Mouse (Mus musculus) midbrain, embryonic 15.5 days (tissue): Measurements from ENCODE around the gene Musk. TPM values are rescaled to one million over a fixed set of nuclear protein-coding genes. Genes with fewer than 3 reads are reported as not detected.

Experiments used
- ATAC-seq: fragments of 200-750 bp; cut with Nextera tagmentation; replicated peaks from 2 replicates; pipeline ENCODE4 v1.8.0; 2017; ENCODE audit warnings: moderate TSS enrichment
- H3K27ac ChIP-seq: fragments of 300-500 bp; sonication (generic); 2 replicates; pipeline ENCODE4 v1.5.1; 2015; ENCODE audit warnings: mild to moderate bottlenecking, inconsistent platforms
- H3K27me3 ChIP-seq: fragments of 300-500 bp; sonication (generic); replicated peaks from 2 replicates; pipeline ENCODE4 v1.6.1; 2015; ENCODE audit warnings: inconsistent platforms
- H3K36me3 ChIP-seq: fragments of 300-500 bp; sonication (generic); replicated peaks from 2 replicates; pipeline ENCODE4 v1.6.1; 2015; ENCODE audit warnings: inconsistent platforms
- H3K4me1 ChIP-seq: fragments of 300-500 bp; sonication (generic); 2 replicates; pipeline ENCODE4 v1.6.1; 2015; ENCODE audit warnings: inconsistent platforms
- H3K4me2 ChIP-seq: fragments of 300-500 bp; sonication (generic); 2 replicates; pipeline ENCODE4 v1.6.1; 2015; ENCODE audit warnings: inconsistent platforms, mild to moderate bottlenecking, moderate library complexity
- H3K4me3 ChIP-seq: fragments of 300-500 bp; sonication (generic); 2 replicates; pipeline ENCODE4 v1.5.1; 2015; ENCODE audit warnings: mild to moderate bottlenecking, inconsistent platforms
- H3K9ac ChIP-seq: fragments of 300-500 bp; sonication (generic); 2 replicates; pipeline ENCODE4 v1.6.1; 2015; ENCODE audit warnings: mild to moderate bottlenecking, inconsistent platforms
- H3K9me3 ChIP-seq: fragments of 300-500 bp; sonication (generic); 2 replicates; pipeline ENCODE4 v1.6.1; 2016; ENCODE audit warnings: inconsistent platforms
- WGBS: fragments of 180-500 bp; shearing (Covaris S2); methylation state at CpG from one replicate; pipeline ENCODE4 v1.1.7; 2015; ENCODE audit warnings: mixed read lengths; 5-methylcytosine and 5-hydroxymethylcytosine counted together
- polyA plus RNA-seq: library from polyadenylated mRNA; unstranded; fragments of >200 nt; fragmentation: Nextera tagmentation; extraction: Ambion mirVana; gene quantifications from 2 replicates; pipeline ENCODE4 v1.2.1, GENCODE M21; 2015

The Musk gene
- polyA plus RNA-seq, 1 experiment from 2014 or later, result not detected

DNA sequence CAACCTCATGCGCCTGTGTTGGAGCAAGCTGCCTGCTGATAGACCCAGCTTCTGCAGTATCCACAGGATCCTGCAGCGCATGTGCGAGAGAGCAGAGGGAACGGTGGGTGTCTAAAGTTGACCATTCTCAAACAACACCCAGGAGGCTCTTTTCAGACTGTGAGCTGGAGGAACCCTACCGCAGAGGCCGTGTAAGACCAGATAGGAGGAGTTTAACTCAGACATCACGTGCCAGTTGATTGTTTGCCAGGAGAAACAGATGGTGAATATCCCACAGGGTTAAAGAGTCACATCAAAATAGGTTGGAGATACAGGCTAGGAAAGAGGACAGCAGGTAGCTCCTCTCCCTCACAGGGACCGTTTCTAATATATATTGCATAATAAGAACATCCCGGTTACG is 87.8 kb downstream of the Musk start:
- no peak for ATAC-seq
- Histone ChIP-seq H3K27ac (no peak overlapping the region), H3K4me1 (no peaks in the 10 kb centered on the region), H3K9ac (no peak overlapping the region), H3K9me3 (no peaks in the 10 kb centered on the region), H3K4me3 (no peak overlapping the region), H3K27me3 (no peaks in the 10 kb centered on the region), H3K4me2 (no peak overlapping the region), H3K36me3 (no peaks in the 10 kb centered on the region)
- WGBS, result 88% methylated on average over 10 of the region's 10 CpGs

DNA sequence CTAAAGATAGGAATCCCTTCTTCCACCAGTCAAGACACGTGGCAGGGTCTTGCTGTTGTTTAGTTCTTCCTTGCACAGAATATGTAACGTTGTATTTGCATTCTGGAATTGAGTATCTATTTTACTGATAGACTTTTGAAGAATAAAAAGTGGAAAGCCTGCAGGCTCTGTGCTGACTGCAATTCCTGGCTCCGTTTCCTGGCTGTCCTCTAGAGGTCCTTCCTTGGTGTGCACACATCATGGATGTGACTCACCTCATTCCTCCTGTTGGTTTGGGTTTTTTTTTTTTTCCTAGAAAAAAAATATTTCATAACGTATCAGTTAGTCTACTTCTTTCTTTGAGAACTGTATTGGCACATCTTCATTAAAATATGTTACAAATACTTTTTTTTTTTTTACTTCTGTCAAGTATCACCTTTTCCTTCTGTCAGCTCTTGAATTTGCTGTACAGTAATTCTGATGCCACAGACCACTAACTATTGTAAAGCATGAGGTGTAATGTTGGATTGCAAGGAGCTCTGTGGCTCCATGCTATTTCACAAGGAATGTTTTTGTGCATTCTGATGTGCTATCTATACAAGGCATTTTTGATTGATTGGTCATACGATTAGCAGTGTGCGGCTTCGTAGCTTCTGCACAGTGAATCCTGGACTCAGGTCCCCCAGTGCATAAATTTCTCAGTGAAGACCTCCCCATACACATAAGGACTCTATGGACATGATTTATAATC is 88.5 kb downstream of the Musk start:
- no peak overlapping the region for H3K4me3 ChIP-seq
- no peak overlapping the region for H3K9ac ChIP-seq
- 87% methylated on average over 7 of the region's 7 CpGs for whole genome bisulfite sequencing
- H3K27me3 ChIP-seq, result no peaks in the 10 kb centered on the region
- H3K36me3 ChIP-seq, result no peaks in the 10 kb centered on the region
- H3K4me2 ChIP-seq, result no peak overlapping the region
- H3K9me3 ChIP-seq, result no peaks in the 10 kb centered on the region
- H3K4me1 ChIP-seq, result no peaks in the 10 kb centered on the region
- no peak overlapping the region for H3K27ac ChIP-seq
- ATAC-seq, result no peak

DNA sequence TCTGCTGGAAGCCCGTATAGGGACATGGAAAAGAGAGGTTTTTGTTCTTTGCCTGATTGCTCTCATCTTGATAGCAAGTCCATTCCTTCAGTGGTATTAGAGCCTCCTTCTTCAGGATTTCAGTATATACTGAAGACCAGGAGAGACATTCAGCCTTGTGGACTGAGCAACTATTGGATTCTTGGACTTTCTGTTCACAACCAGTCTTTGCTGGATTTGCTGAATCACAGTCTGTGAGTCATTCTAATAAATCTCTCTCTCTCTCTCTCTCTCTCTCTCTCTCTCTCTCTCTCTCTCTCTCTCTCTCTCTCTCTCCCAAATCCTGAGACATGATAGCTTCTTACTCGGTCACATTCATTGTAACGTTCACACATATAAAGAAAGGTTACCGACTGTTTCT is 93.4 kb downstream of the Musk start:
- H3K4me1 ChIP-seq, result no peaks in the 10 kb centered on the region
- no peak for ATAC-seq
- 93% methylated on average over 4 of the region's 4 CpGs for WGBS
- H3K4me3 ChIP-seq, result no peak overlapping the region
- no peaks in the 10 kb centered on the region for H3K36me3 ChIP-seq
- no peak overlapping the region for H3K4me2 ChIP-seq
- no peaks in the 10 kb centered on the region for H3K9me3 ChIP-seq
- no peaks in the 10 kb centered on the region for H3K27me3 ChIP-seq
- no peak overlapping the region for H3K27ac ChIP-seq
- H3K9ac ChIP-seq, result no peak overlapping the region

GRCm38 (mm10) chr4:58400861-58401341 is 115.1 kb downstream of the Musk start:
- no peak for ATAC-seq
- H3K9ac ChIP-seq, result no peak overlapping the region
- no peaks in the 10 kb centered on the region for H3K4me1 ChIP-seq
- H3K4me2 ChIP-seq, result no peak overlapping the region
- no peaks in the 10 kb centered on the region for H3K27me3 ChIP-seq
- H3K36me3 ChIP-seq, result no peaks in the 10 kb centered on the region
- H3K27ac ChIP-seq, result no peak overlapping the region
- no peak overlapping the region for H3K4me3 ChIP-seq
- no peaks in the 10 kb centered on the region for H3K9me3 ChIP-seq
- 87% methylated on average over 12 of the region's 12 CpGs for WGBS

GRCm38 (mm10) chr4:58401973-58402501 is 116.3 kb downstream of the Musk start:
- Histone ChIP-seq H3K4me1 (no peaks in the 10 kb centered on the region), H3K27me3 (no peaks in the 10 kb centered on the region), H3K4me2 (no peak overlapping the region), H3K36me3 (no peaks in the 10 kb centered on the region), H3K4me3 (no peak overlapping the region), H3K9me3 (no peaks in the 10 kb centered on the region), H3K9ac (no peak overlapping the region), H3K27ac (no peak overlapping the region)
- 78% methylated on average over 4 of the region's 4 CpGs for WGBS
- ATAC-seq, result no peak

GRCm38 (mm10) chr4:58413188-58414185 is 127.7 kb downstream of the Musk start:
- ATAC-seq, result no peak
- H3K27me3 ChIP-seq, result no peaks in the 10 kb centered on the region
- no peaks in the 10 kb centered on the region for H3K36me3 ChIP-seq
- H3K4me2 ChIP-seq, result no peak overlapping the region
- no peak overlapping the region for H3K4me3 ChIP-seq
- no peak overlapping the region for H3K9ac ChIP-seq
- no peaks in the 10 kb centered on the region for H3K4me1 ChIP-seq
- no peaks in the 10 kb centered on the region for H3K9me3 ChIP-seq
- H3K27ac ChIP-seq, result no peak overlapping the region
- WGBS, result 79% methylated on average over 13 of the region's 13 CpGs

GRCm38 (mm10) chr4:58415537-58415936 is 129.8 kb downstream of the Musk start:
- 90% methylated on average over 3 of the region's 3 CpGs for WGBS
- Histone ChIP-seq H3K4me1 (no peaks in the 10 kb centered on the region), H3K4me3 (no peak overlapping the region), H3K27ac (no peak overlapping the region), H3K27me3 (no peaks in the 10 kb centered on the region), H3K4me2 (no peak overlapping the region), H3K9ac (no peak overlapping the region), H3K9me3 (no peaks in the 10 kb centered on the region), H3K36me3 (no peaks in the 10 kb centered on the region)
- ATAC-seq, result no peak

- Histone ChIP-seq H3K4me3 (no peak overlapping the region), H3K4me2 (no peak overlapping the region), H3K27ac (no peak overlapping the region), H3K9ac (no peak overlapping the region), H3K9me3 (no peaks in the 10 kb centered on the region), H3K36me3 (no peaks in the 10 kb centered on the region), H3K4me1 (no peaks in the 10 kb centered on the region), H3K27me3 (no peaks in the 10 kb centered on the region)
- 80% methylated on average over 4 of the region's 4 CpGs for WGBS
- ATAC-seq, result no peak
Measured at GRCm38 (mm10) chr4:58417319-58417718, 131.6 kb downstream of the Musk start.

- H3K4me3 ChIP-seq, result no peak overlapping the region
- H3K27me3 ChIP-seq, result no peaks in the 10 kb centered on the region
- H3K36me3 ChIP-seq, result no peaks in the 10 kb centered on the region
- WGBS, result 54% methylated on average over 5 of the region's 5 CpGs
- H3K27ac ChIP-seq, result no peak overlapping the region
- no peaks in the 10 kb centered on the region for H3K4me1 ChIP-seq
- H3K9ac ChIP-seq, result no peak overlapping the region
- no peak overlapping the region for H3K4me2 ChIP-seq
- no peaks in the 10 kb centered on the region for H3K9me3 ChIP-seq
- ATAC-seq, result no peak
Measured at GRCm38 (mm10) chr4:58419225-58419624, 133.5 kb downstream of the Musk start.

GRCm38 (mm10) chr4:58423276-58423930 is 137.6 kb downstream of the Musk start:
- 81% methylated on average over 9 of the region's 9 CpGs for WGBS
- Histone ChIP-seq H3K9me3 (no peaks in the 10 kb centered on the region), H3K27me3 (no peaks in the 10 kb centered on the region), H3K4me1 (no peaks in the 10 kb centered on the region), H3K4me3 (no peak overlapping the region), H3K36me3 (no peaks in the 10 kb centered on the region), H3K9ac (no peak overlapping the region), H3K27ac (no peak overlapping the region), H3K4me2 (no peak overlapping the region)
- no peak for ATAC-seq
